9 mouse cellular contexts compared by ENCODE assay signal in the genomic region with DNA sequence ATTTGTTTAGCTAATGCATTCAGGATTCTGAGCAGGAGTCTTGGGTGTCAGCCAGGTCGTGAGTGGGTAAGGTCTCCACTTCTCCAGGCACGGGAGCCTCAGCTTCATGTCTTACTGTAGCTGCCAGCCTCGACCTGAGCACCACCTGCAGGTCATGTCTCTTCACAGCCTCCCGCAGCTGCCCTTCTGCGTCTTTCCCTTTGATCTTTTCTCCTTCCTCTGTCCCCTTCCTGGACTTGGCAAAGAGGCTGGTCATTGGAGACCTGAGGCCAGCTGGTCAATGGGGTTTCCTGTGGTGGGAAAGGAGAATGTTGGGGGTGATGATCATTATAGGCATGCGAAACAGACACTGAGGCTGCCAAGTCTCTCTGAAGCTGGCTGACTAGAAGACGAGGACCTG. TPM values are rescaled to one million over a fixed set of nuclear protein-coding genes. Genes with fewer than 3 reads are reported as not detected.
DNase-seq lines count a peak whose midpoint lies in the region; ATAC-seq and TF ChIP-seq lines count a peak whose summit lies in the region.
"Had no signal": no experiment of that assay in that cellular context is flagged by ENCODE, and none has a peak within 500 bp of the region (broad histone marks: within the 10 kb centered on the region; RNA-seq: fewer than 3 reads in every experiment).

No protein-coding gene starts in this region.

- H3K27ac ChIP-seq in midbrain, postnatal 0 days (ENCODE audit: low read depth, low read length), result no peak overlapping the region
- no peak overlapping the region for H3K27ac ChIP-seq in midbrain, embryonic 13.5 days
- no peak overlapping the region for H3K27ac ChIP-seq in embryonic facial prominence, embryonic 10.5 days (replicated peaks)
- H3K27ac ChIP-seq: macrophage had no signal

- 40% methylated on average over 7 of the region's 7 CpGs for whole genome bisulfite sequencing in midbrain, postnatal 0 days
- WGBS in midbrain, embryonic 13.5 days, result 47% methylated on average over 7 of the region's 7 CpGs
- 49% methylated on average over 7 of the region's 7 CpGs for WGBS in embryonic facial prominence, embryonic 10.5 days

- no peak overlapping the region for H3K9ac ChIP-seq in midbrain, postnatal 0 days (replicated peaks; ENCODE audit: low read length, poor library complexity, severe bottlenecking)
- H3K9ac ChIP-seq in midbrain, embryonic 13.5 days (replicated peaks), result no peak overlapping the region

- H3K4me2 ChIP-seq in midbrain, postnatal 0 days (ENCODE audit: low read depth, low read length, poor library complexity, severe bottlenecking), result no peak overlapping the region
- no peak overlapping the region for H3K4me2 ChIP-seq in midbrain, embryonic 13.5 days (replicated peaks)

- no peak for ATAC-seq in midbrain, postnatal 0 days (ENCODE audit: low FRiP score)
- no peak for ATAC-seq in midbrain, embryonic 13.5 days

- H3K36me3 ChIP-seq in midbrain, postnatal 0 days (ENCODE audit: insufficient read depth, low read length), result 0 out of 2 replicates have a peak, but pooled peaks cover 3% of the 10 kb centered on the region
- H3K36me3 ChIP-seq in midbrain, embryonic 13.5 days, result peaks cover 16% of the 10 kb centered on the region; the same call in 1 of the 2 replicates
- H3K36me3 ChIP-seq in embryonic facial prominence, embryonic 10.5 days (replicated peaks), result peaks cover 27% of the 10 kb centered on the region

- no peaks in the 10 kb centered on the region for H3K4me1 ChIP-seq in midbrain, postnatal 0 days (ENCODE audit: insufficient read depth, low read length)
- 0 out of 2 replicates have a peak, but pooled peaks cover 5% of the 10 kb centered on the region for H3K4me1 ChIP-seq in midbrain, embryonic 13.5 days (replicated peaks)
- 0 out of 2 replicates have a peak, but pooled peaks cover 3% of the 10 kb centered on the region for H3K4me1 ChIP-seq in embryonic facial prominence, embryonic 10.5 days

- TF ChIP-seq CTCF in midbrain, postnatal 0 days (IDR thresholded peaks at IDR 0.05), result peak; percentile 46

- peak; percentile 13 for DNase-seq in embryo, embryonic 11 days
- DNase-seq in embryo, embryonic 9.5 days (ENCODE audit: extremely low spot score), result no peak
- peak; percentile 41 for DNase-seq in midbrain, postnatal 0 days (ENCODE audit: low spot score)
- DNase-seq in cerebellum, adult 9-10 months, result peak; percentile 59
- peak; percentile 20 to 30 for DNase-seq in lung, postnatal 4 days
- no peak for DNase-seq in embryonic facial prominence, embryonic 10.5 days (ENCODE audit: low spot score)
- DNase-seq in thymus, postnatal 0 days (ENCODE audit: low spot score), result no peak

- no peaks in the 10 kb centered on the region for H3K27me3 ChIP-seq in midbrain, postnatal 0 days (ENCODE audit: insufficient read depth, low read length)
- no peaks in the 10 kb centered on the region for H3K27me3 ChIP-seq in midbrain, embryonic 13.5 days
- H3K27me3 ChIP-seq in embryonic facial prominence, embryonic 10.5 days (replicated peaks; ENCODE audit: low read depth, poor library complexity, severe bottlenecking), result no peaks in the 10 kb centered on the region

- no peaks in the 10 kb centered on the region for H3K9me3 ChIP-seq in midbrain, postnatal 0 days (ENCODE audit: low read length)
- H3K9me3 ChIP-seq in midbrain, embryonic 13.5 days, result no peaks in the 10 kb centered on the region
- H3K9me3 ChIP-seq in embryonic facial prominence, embryonic 10.5 days, result no peaks in the 10 kb centered on the region

- H3K4me3 ChIP-seq in midbrain, postnatal 0 days (ENCODE audit: low read depth, low read length), result no peak overlapping the region
- H3K4me3 ChIP-seq in midbrain, embryonic 13.5 days (replicated peaks), result no peak overlapping the region
- H3K4me3 ChIP-seq in embryonic facial prominence, embryonic 10.5 days, result no peak overlapping the region

RNA-seq across cellular contexts. Expression of a gene that starts 55.1 kb away (rescaled TPM):
- 3.1 and 4.5 TPM in 2 replicates for total RNA-seq in midbrain, postnatal 0 days (2014; rRNA removed)
- polyA plus RNA-seq in midbrain, postnatal 0 days (2015; fragmentation: Nextera tagmentation; extraction: Ambion mirVana), result 2.3 and 2.4 TPM in 2 replicates
- 1.8 and 2.3 TPM in 2 replicates for polyA plus RNA-seq in midbrain, embryonic 13.5 days (2015; fragmentation: Nextera tagmentation; extraction: Ambion mirVana)
- polyA plus RNA-seq in embryonic facial prominence, embryonic 10.5 days (2016; fragmentation: Nextera tagmentation; extraction: Ambion mirVana), result 5.6 and 5.7 TPM in 2 replicates
- 29.1 and 31.3 TPM in 2 replicates for polyA plus RNA-seq in thymus, postnatal 0 days (2015; fragmentation: Nextera tagmentation; extraction: Ambion mirVana)

Comparison
In these comparisons a context has a peak if more than half of its experiments do, and no peak if none do; other contexts are left out.
1. DNase-seq: peak in embryo, embryonic 11 days (single experiment), midbrain, postnatal 0 days (single experiment), cerebellum, adult 9-10 months (single experiment) and lung, postnatal 4 days (2 of 2); none in embryo, embryonic 9.5 days (single experiment), embryonic facial prominence, embryonic 10.5 days (single experiment) and thymus, postnatal 0 days (single experiment).